Mouse (Mus musculus): ENCODE data around the gene Tns1. TPM values are rescaled to one million over a fixed set of nuclear protein-coding genes. Genes with fewer than 3 reads are reported as not detected.
A peak's percentile ranks its signal among the peaks of the same experiment; 100 is the strongest.

Tns1 gene
- polyA plus RNA-seq, 1 experiment: 111 TPM

DNA sequence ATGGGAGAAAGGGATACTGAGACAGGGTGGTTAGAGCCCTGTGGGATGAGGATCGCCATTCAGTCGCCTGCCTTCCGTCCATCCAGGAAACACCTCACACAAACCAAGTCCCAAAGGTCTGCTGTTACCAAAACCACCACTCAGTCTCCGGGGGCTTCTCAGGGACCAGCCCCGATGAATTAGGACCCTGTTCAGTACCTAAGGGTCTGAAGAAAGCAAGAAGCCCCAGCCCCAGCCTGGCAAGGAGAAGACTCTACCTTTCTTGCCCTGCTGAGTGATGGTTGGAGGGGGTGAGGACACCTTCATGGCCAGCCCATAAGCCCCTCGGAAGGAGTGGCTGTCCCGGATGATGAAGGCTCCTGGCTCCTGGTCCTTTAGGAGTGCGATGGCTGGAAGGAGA is 203.5 kb downstream of the Tns1 start:
- Histone ChIP-seq H3K4me2 (ENCODE audit: low read depth) (no peak overlapping the region), H3K27me3 (ENCODE audit: control insufficient read depth, insufficient read depth, insufficient read length) (no peaks in the 10 kb centered on the region), H3K36me3 (ENCODE audit: control insufficient read depth, insufficient read depth) (peaks cover 88% of the 10 kb centered on the region), H3ac (ENCODE audit: control insufficient read depth, insufficient read length) (no peak overlapping the region), H3K79me2 (ENCODE audit: control insufficient read depth, insufficient read depth) (no peaks in the 10 kb centered on the region), H3K4me3 (no peak overlapping the region)
- TF ChIP-seq CEBPB (IDR thresholded peaks at IDR 0.05; ENCODE audit: insufficient read depth, poor library complexity, severe bottlenecking): no peak
- no peak for TF ChIP-seq TCF12 (IDR thresholded peaks at IDR 0.05; ENCODE audit: insufficient read depth, poor library complexity, severe bottlenecking)
- no peak for TF ChIP-seq USF1 (IDR thresholded peaks at IDR 0.05; ENCODE audit: low read depth)

DNA sequence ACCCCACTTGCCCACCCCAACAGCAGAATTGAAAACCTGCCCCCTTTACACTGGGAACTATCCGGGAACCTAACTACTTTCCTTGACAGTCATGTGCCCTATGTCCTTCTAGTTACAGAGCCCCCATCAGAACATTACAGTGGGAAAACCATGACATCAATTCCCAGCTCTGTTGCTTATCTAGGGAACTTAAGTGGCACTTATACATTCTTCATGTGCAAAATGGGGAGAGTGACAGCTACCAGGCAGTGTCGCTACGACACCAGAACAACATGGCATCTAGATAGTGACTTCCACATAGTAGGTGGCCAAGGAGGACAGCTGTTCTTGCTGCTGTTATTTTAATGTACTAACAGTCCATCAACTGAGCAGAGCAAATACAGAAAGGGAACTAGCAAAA is 204.3 kb downstream of the Tns1 start:
- Histone ChIP-seq H3K4me3 (no peak overlapping the region), H3K36me3 (ENCODE audit: control insufficient read depth, insufficient read depth) (peaks cover 87% of the 10 kb centered on the region), H3ac (ENCODE audit: control insufficient read depth, insufficient read length) (no peak overlapping the region), H3K4me2 (ENCODE audit: low read depth) (no peak overlapping the region), H3K79me2 (ENCODE audit: control insufficient read depth, insufficient read depth) (no peaks in the 10 kb centered on the region), H3K27me3 (ENCODE audit: control insufficient read depth, insufficient read depth, insufficient read length) (no peaks in the 10 kb centered on the region)
- no peak for TF ChIP-seq POLR2AphosphoS2 (IDR thresholded peaks at IDR 0.05; ENCODE audit: insufficient read length, low read depth)
- TF ChIP-seq SRF (IDR thresholded peaks at IDR 0.05; ENCODE audit: control insufficient read depth, insufficient read length, low read depth): no peak
- TF ChIP-seq CEBPB (IDR thresholded peaks at IDR 0.05; ENCODE audit: insufficient read depth, poor library complexity, severe bottlenecking): no peak
- no peak for TF ChIP-seq REST (IDR thresholded peaks at IDR 0.05; ENCODE audit: insufficient read depth, insufficient read length)
- no peak for TF ChIP-seq USF1 (IDR thresholded peaks at IDR 0.05; ENCODE audit: low read depth)
- TF ChIP-seq E2F4 (IDR thresholded peaks at IDR 0.05; ENCODE audit: insufficient read depth): no peak
- no peak for TF ChIP-seq POLR2A (IDR thresholded peaks at IDR 0.05; ENCODE audit: insufficient read length, low read depth)
- TF ChIP-seq MAX (IDR thresholded peaks at IDR 0.05; ENCODE audit: low read depth): no peak
- no peak for TF ChIP-seq MYOG (IDR thresholded peaks at IDR 0.05; ENCODE audit: control insufficient read depth in 1 of 3, insufficient read depth in 1 of 3, insufficient read length in 2 of 3, low read depth in 2 of 3)
- TF ChIP-seq TCF12 (IDR thresholded peaks at IDR 0.05; ENCODE audit: insufficient read depth, poor library complexity, severe bottlenecking): no peak

DNA sequence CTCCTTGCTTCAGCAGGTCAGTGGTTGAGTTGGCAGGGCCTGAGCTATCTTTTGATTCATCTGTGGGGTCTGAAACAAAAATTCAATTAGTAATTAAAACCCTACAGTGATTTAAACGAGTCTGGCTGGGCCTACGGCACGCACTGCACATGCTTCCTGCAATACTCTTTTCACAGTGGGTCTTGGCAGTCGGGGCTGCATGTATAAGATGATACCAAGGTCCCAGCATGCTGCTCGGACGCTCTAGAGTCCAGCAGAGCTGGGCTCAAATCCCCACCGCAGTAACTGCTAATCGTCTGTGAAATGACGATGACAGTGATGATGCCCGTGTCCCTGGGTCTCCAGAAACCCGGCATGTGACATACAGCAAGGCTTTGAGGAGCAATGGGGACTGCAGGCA is 206.2 kb downstream of the Tns1 start:
- Histone ChIP-seq H3K4me2 (ENCODE audit: low read depth) (no peak overlapping the region), H3K27me3 (ENCODE audit: control insufficient read depth, insufficient read depth, insufficient read length) (no peaks in the 10 kb centered on the region), H3K36me3 (ENCODE audit: control insufficient read depth, insufficient read depth) (peaks cover 72% of the 10 kb centered on the region), H3K4me3 (no peak overlapping the region), H3K79me2 (ENCODE audit: control insufficient read depth, insufficient read depth) (no peaks in the 10 kb centered on the region), H3ac (ENCODE audit: control insufficient read depth, insufficient read length) (no peak overlapping the region)
- TF ChIP-seq TCF3 (IDR thresholded peaks at IDR 0.05; ENCODE audit: insufficient read length, low read depth) (no peak), POLR2AphosphoS2 (IDR thresholded peaks at IDR 0.05; ENCODE audit: insufficient read length, low read depth) (no peak), TCF12 (IDR thresholded peaks at IDR 0.05; ENCODE audit: insufficient read depth, poor library complexity, severe bottlenecking) (no peak), REST (IDR thresholded peaks at IDR 0.05; ENCODE audit: insufficient read depth, insufficient read length) (no peak), USF1 (IDR thresholded peaks at IDR 0.05; ENCODE audit: low read depth) (no peak), MYOD1 (IDR thresholded peaks at IDR 0.05; ENCODE audit: control insufficient read depth in 1 of 3, insufficient read length in 2 of 3, low read depth in 2 of 3) (no peak), MAX (IDR thresholded peaks at IDR 0.05; ENCODE audit: low read depth) (no peak), POLR2A (IDR thresholded peaks at IDR 0.05; ENCODE audit: insufficient read length, low read depth) (no peak), E2F4 (IDR thresholded peaks at IDR 0.05; ENCODE audit: insufficient read depth) (no peak), SRF (IDR thresholded peaks at IDR 0.05; ENCODE audit: control insufficient read depth, insufficient read length, low read depth) (no peak), MYOG (IDR thresholded peaks at IDR 0.05; ENCODE audit: control insufficient read depth in 1 of 3, insufficient read depth in 1 of 3, insufficient read length in 2 of 3, low read depth in 2 of 3) (no peak), CEBPB (IDR thresholded peaks at IDR 0.05; ENCODE audit: insufficient read depth, poor library complexity, severe bottlenecking) (no peak)

DNA sequence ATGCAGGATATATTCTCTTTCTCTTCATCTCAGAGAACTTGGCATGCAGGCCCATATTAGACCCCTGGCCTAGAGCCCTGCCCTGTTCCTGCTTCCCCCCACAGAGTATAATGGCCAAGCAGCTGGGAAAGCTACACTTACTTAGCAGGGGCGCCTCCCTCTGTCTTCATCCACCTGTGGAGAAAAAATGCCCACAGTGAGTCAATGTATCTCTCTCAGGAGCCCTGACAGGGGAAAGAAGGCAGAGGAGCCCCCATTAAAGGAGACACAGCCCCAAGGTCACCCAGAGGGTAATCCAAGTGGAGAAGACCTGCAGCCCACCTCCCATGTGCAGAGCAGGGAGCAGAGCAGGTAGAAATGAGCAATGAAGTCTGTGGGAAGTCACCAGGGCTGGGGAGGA is 208.0 kb downstream of the Tns1 start:
- Histone ChIP-seq H3K4me2 (ENCODE audit: low read depth) (peak overlapping the region; percentile 2), H3K27me3 (ENCODE audit: control insufficient read depth, insufficient read depth, insufficient read length) (no peaks in the 10 kb centered on the region), H3ac (ENCODE audit: control insufficient read depth, insufficient read length) (no peak overlapping the region), H3K79me2 (ENCODE audit: control insufficient read depth, insufficient read depth) (no peaks in the 10 kb centered on the region), H3K36me3 (ENCODE audit: control insufficient read depth, insufficient read depth) (peaks cover 60% of the 10 kb centered on the region), H3K4me3 (no peak overlapping the region)
- TF ChIP-seq MYOD1 (IDR thresholded peaks at IDR 0.05; ENCODE audit: control insufficient read depth in 1 of 3, insufficient read length in 2 of 3, low read depth in 2 of 3): no peak
- TF ChIP-seq CEBPB (IDR thresholded peaks at IDR 0.05; ENCODE audit: insufficient read depth, poor library complexity, severe bottlenecking): no peak
- no peak for TF ChIP-seq TCF12 (IDR thresholded peaks at IDR 0.05; ENCODE audit: insufficient read depth, poor library complexity, severe bottlenecking)
- TF ChIP-seq POLR2AphosphoS2 (IDR thresholded peaks at IDR 0.05; ENCODE audit: insufficient read length, low read depth): no peak
- TF ChIP-seq MYOG (IDR thresholded peaks at IDR 0.05; ENCODE audit: control insufficient read depth in 1 of 3, insufficient read depth in 1 of 3, insufficient read length in 2 of 3, low read depth in 2 of 3): no peak
- TF ChIP-seq MAX (IDR thresholded peaks at IDR 0.05; ENCODE audit: low read depth): no peak
- no peak for TF ChIP-seq REST (IDR thresholded peaks at IDR 0.05; ENCODE audit: insufficient read depth, insufficient read length)
- no peak for TF ChIP-seq E2F4 (IDR thresholded peaks at IDR 0.05; ENCODE audit: insufficient read depth)
- TF ChIP-seq USF1 (IDR thresholded peaks at IDR 0.05; ENCODE audit: low read depth): no peak
- TF ChIP-seq POLR2A (IDR thresholded peaks at IDR 0.05; ENCODE audit: insufficient read length, low read depth): no peak
- no peak for TF ChIP-seq SRF (IDR thresholded peaks at IDR 0.05; ENCODE audit: control insufficient read depth, insufficient read length, low read depth)
- no peak for TF ChIP-seq TCF3 (IDR thresholded peaks at IDR 0.05; ENCODE audit: insufficient read length, low read depth)
